Mouse (Mus musculus): ENCODE measurements around the gene Pex10. TPM values are rescaled to one million over a fixed set of nuclear protein-coding genes. Genes with fewer than 3 reads are reported as not detected.

The Pex10 gene
- polyA plus RNA-seq (2012; rRNA removed) = 6.8 and 7.1 TPM in 2 replicates
- 1.7 and 2.6 TPM in 2 replicates for polyA plus RNA-seq (2014; fragmentation: Nextera tagmentation; extraction: Ambion mirVana)

- WGBS (ENCODE audit: insufficient replicate concordance) = under 1% methylated on average over 48 of the region's 48 CpGs
- no peaks in the 10 kb centered on the region for H3K27me3 ChIP-seq (ENCODE audit: control insufficient read depth, insufficient read depth, low read length)
These were observed at the start of gene Pex10 for GRCm38 (mm10) chr4:155066834-155067522. TSS of gene Pex10 (plus strand) at chr4:155067016.

GRCm38 (mm10) chr4:155017253-155017878 is 49.5 kb upstream of the Pex10 start:
- DNase-seq (ENCODE audit: low read depth in 3 of 3, low spot score in 3 of 3) = no peak
- Histone ChIP-seq H3K27ac (no peak overlapping the region), H3K4me3 (ENCODE audit: insufficient read depth in 1 of 2, low read depth in 2 of 2, low read length in 2 of 2) (no peak overlapping the region), H3K4me2 (ENCODE audit: low read depth) (no peak overlapping the region), H3K4me1 (replicated peaks; ENCODE audit: control insufficient read depth in 2 of 2, insufficient read depth in 2 of 2, low read length in 1 of 2) (no peaks in the 10 kb centered on the region), H3K9me3 (ENCODE audit: control insufficient read depth, low read length) (no peaks in the 10 kb centered on the region), H3K9ac (replicated peaks) (no peak overlapping the region), H3K27me3 (ENCODE audit: control insufficient read depth, insufficient read depth, low read length) (no peaks in the 10 kb centered on the region), H3K36me3 (replicated peaks; ENCODE audit: control insufficient read depth, insufficient read depth, low read depth) (no peaks in the 10 kb centered on the region)
- TF ChIP-seq EP300 (IDR thresholded peaks at IDR 0.05; ENCODE audit: low read depth) (no peak), CTCF (IDR thresholded peaks at IDR 0.05; ENCODE audit: low read depth) (no peak)
- ATAC-seq (ENCODE audit: insufficient read depth) = no peak
- WGBS (ENCODE audit: insufficient replicate concordance) = 64% methylated on average over 11 of the region's 11 CpGs

More at GRCm38 (mm10) chr4:155066834-155067522, at the start of gene Pex10:
- peak within 1 kb of the TSS; percentile 57 to 77 for H3K4me3 ChIP-seq (ENCODE audit: insufficient read depth in 1 of 2, low read depth in 2 of 2, low read length in 2 of 2)
- peak; percentile 91 for ATAC-seq (ENCODE audit: insufficient read depth)
- H3K4me2 ChIP-seq (ENCODE audit: low read depth) = peak within 1 kb of the TSS; percentile 84
- no peaks in the 10 kb centered on the region for H3K9me3 ChIP-seq (ENCODE audit: control insufficient read depth, low read length)
- H3K36me3 ChIP-seq (replicated peaks; ENCODE audit: control insufficient read depth, insufficient read depth, low read depth) = peaks cover 21% of the 10 kb centered on the region
- H3K27ac ChIP-seq = peak within 1 kb of the TSS; percentile 50
- TF ChIP-seq EP300 (IDR thresholded peaks at IDR 0.05; ENCODE audit: low read depth) = no peak
- no peak; the same call in 1 of the 2 replicates for TF ChIP-seq CTCF (IDR thresholded peaks at IDR 0.05; ENCODE audit: low read depth)
- peak within 1 kb of the TSS; percentile 75 for H3K9ac ChIP-seq (replicated peaks)
- H3K4me1 ChIP-seq (replicated peaks; ENCODE audit: control insufficient read depth in 2 of 2, insufficient read depth in 2 of 2, low read length in 1 of 2) = peaks cover 7 to 13% of the 10 kb centered on the region in 2 experiments; a peak in 3 of 4 replicates
- DNase-seq (ENCODE audit: low read depth in 3 of 3, low spot score in 3 of 3) = peak; percentile 95 to 97 (median 95)

GRCm38 (mm10) chr4:155018066-155018465 is 48.8 kb upstream of the Pex10 start:
- H3K4me1 ChIP-seq (replicated peaks; ENCODE audit: control insufficient read depth in 2 of 2, insufficient read depth in 2 of 2, low read length in 1 of 2) = no peaks in the 10 kb centered on the region
- no peaks in the 10 kb centered on the region for H3K36me3 ChIP-seq (replicated peaks; ENCODE audit: control insufficient read depth, insufficient read depth, low read depth)
- no peak overlapping the region for H3K4me3 ChIP-seq (ENCODE audit: insufficient read depth in 1 of 2, low read depth in 2 of 2, low read length in 2 of 2)
- H3K27ac ChIP-seq = no peak overlapping the region
- H3K4me2 ChIP-seq (ENCODE audit: low read depth) = no peak overlapping the region
- WGBS (ENCODE audit: insufficient replicate concordance) = 49% methylated on average over 8 of the region's 8 CpGs
- no peak for DNase-seq (ENCODE audit: low read depth in 3 of 3, low spot score in 3 of 3)
- no peak overlapping the region for H3K9ac ChIP-seq (replicated peaks)
- ATAC-seq (ENCODE audit: insufficient read depth) = no peak
- no peaks in the 10 kb centered on the region for H3K27me3 ChIP-seq (ENCODE audit: control insufficient read depth, insufficient read depth, low read length)
- TF ChIP-seq EP300 (IDR thresholded peaks at IDR 0.05; ENCODE audit: low read depth) (no peak), CTCF (IDR thresholded peaks at IDR 0.05; ENCODE audit: low read depth) (no peak)
- no peaks in the 10 kb centered on the region for H3K9me3 ChIP-seq (ENCODE audit: control insufficient read depth, low read length)

- 4% methylated on average over 15 of the region's 15 CpGs for WGBS (ENCODE audit: insufficient replicate concordance)
- no peak for TF ChIP-seq EP300 (IDR thresholded peaks at IDR 0.05; ENCODE audit: low read depth)
- Histone ChIP-seq H3K9me3 (ENCODE audit: control insufficient read depth, low read length) (no peaks in the 10 kb centered on the region), H3K36me3 (replicated peaks; ENCODE audit: control insufficient read depth, insufficient read depth, low read depth) (no peaks in the 10 kb centered on the region), H3K27me3 (ENCODE audit: control insufficient read depth, insufficient read depth, low read length) (no peaks in the 10 kb centered on the region), H3K4me2 (ENCODE audit: low read depth) (no peak overlapping the region), H3K27ac (no peak overlapping the region), H3K4me1 (replicated peaks; ENCODE audit: control insufficient read depth in 2 of 2, insufficient read depth in 2 of 2, low read length in 1 of 2) (no peaks in the 10 kb centered on the region), H3K9ac (replicated peaks) (no peak overlapping the region), H3K4me3 (ENCODE audit: insufficient read depth in 1 of 2, low read depth in 2 of 2, low read length in 2 of 2) (no peak overlapping the region)
- ATAC-seq (ENCODE audit: insufficient read depth) = no peak
- peak in 1 of 3 experiments; percentile 4 for DNase-seq (ENCODE audit: low read depth in 3 of 3, low spot score in 3 of 3)
These were observed 48.0 kb upstream of the Pex10 start for GRCm38 (mm10) chr4:155018601-155019335.
